Mouse (Mus musculus) thymus, adult 2 months (tissue): ENCODE data around the gene Apoc2.

ENCODE experiments used
- CTCF ChIP-seq: fragments of 200-500 bp; IDR thresholded peaks from 2 replicates; pipeline ENCODE4 v1.5.1; 2012; ENCODE audit warnings: mild to moderate bottlenecking, control low read depth, low read length, moderate library complexity, borderline replicate concordance; ENCODE audit not compliant: control insufficient read depth, poor library complexity, insufficient read depth; ENCODE audit errors: extremely low read depth
- POLR2A ChIP-seq: fragments of 200-500 bp; IDR thresholded peaks from 2 replicates; pipeline ENCODE4 v1.6.1; 2012; ENCODE audit warnings: mild to moderate bottlenecking, low read length, control low read depth, moderate library complexity; ENCODE audit not compliant: control insufficient read depth, poor library complexity, insufficient read depth; ENCODE audit errors: extremely low read depth

DNA sequence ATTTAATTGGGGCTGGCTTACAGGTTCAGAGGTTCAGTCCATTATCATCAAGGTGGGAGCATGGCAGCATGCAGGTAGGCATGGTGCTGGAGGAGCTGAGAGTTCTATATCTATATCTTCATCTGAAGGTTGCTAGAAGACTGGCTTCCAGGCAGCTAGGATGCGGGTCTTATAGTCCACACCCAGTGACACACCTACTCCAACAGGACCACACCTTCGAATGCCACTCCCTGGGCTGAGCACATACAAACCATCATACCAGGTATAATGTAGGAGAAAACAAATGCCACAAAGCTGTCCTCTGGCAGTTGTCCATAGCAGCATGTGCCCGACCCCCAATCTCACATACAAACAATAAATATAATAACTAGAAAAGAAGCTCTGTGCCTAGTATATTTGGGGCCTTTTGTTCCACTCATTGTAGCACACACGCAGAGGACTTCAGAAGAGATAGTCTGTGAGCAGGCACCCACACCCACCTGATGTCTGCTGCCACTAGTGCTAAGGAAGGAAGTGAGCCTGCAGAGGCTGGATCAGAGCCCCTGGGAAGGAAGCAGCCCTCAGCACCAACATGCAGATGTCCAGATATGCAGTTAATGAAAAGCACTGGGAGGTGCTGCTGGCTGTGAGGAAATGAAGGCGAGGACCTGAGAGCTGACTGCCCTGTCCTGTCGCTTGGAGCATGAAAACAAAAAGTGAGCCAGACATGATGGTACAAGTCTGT lies 26.5 kb downstream of the Apoc2 start:
- TF ChIP-seq CTCF: no peak
- TF ChIP-seq POLR2A: no peak
